Mouse (Mus musculus) intestine, embryonic 15.5 days (tissue): ENCODE measurements at regions not wholly inside any gene's neighbourhood (a gene's known extent, or its start where the extent isn't known, plus 50 kb on each side); places are given as distances from the start of the nearest gene placed in this dataset.

ENCODE experiments used
- ATAC-seq: fragments of 200-750 bp; cut with Nextera tagmentation; 2 replicates; pipeline ENCODE4 v1.8.0; 2017; ENCODE audit warnings: moderate TSS enrichment, moderate library complexity
- H3K27ac ChIP-seq: fragments of 300-500 bp; sonication (generic); 2 replicates; pipeline ENCODE4 v1.5.1; 2015; ENCODE audit warnings: mild to moderate bottlenecking, inconsistent platforms
- H3K27me3 ChIP-seq: fragments of 300-500 bp; sonication (generic); replicated peaks from 2 replicates; pipeline ENCODE4 v1.6.1; 2015; ENCODE audit warnings: inconsistent platforms
- H3K36me3 ChIP-seq: fragments of 300-500 bp; sonication (generic); 2 replicates; pipeline ENCODE4 v1.6.1; 2015; ENCODE audit warnings: inconsistent platforms
- H3K4me1 ChIP-seq: fragments of 300-500 bp; sonication (generic); replicated peaks from 2 replicates; pipeline ENCODE4 v1.6.1; 2015; ENCODE audit warnings: inconsistent platforms
- H3K4me2 ChIP-seq: fragments of 300-500 bp; sonication (generic); replicated peaks from 2 replicates; pipeline ENCODE4 v1.6.1; 2015; ENCODE audit warnings: mild to moderate bottlenecking, inconsistent platforms
- H3K4me3 ChIP-seq: fragments of 300-500 bp; sonication (generic); replicated peaks from 2 replicates; pipeline ENCODE4 v1.5.1; 2015; ENCODE audit warnings: inconsistent platforms
- H3K9ac ChIP-seq: fragments of 300-500 bp; sonication (generic); 2 replicates; pipeline ENCODE4 v1.6.1; 2015; ENCODE audit warnings: inconsistent platforms
- H3K9me3 ChIP-seq: fragments of 300-500 bp; sonication (generic); 2 replicates; pipeline ENCODE4 v1.6.1; 2016; ENCODE audit warnings: inconsistent platforms
- WGBS: fragments of 180-500 bp; shearing (Covaris S2); methylation state at CpG from one replicate; pipeline ENCODE4 v1.1.7; 2015; 5-methylcytosine and 5-hydroxymethylcytosine counted together

DNA sequence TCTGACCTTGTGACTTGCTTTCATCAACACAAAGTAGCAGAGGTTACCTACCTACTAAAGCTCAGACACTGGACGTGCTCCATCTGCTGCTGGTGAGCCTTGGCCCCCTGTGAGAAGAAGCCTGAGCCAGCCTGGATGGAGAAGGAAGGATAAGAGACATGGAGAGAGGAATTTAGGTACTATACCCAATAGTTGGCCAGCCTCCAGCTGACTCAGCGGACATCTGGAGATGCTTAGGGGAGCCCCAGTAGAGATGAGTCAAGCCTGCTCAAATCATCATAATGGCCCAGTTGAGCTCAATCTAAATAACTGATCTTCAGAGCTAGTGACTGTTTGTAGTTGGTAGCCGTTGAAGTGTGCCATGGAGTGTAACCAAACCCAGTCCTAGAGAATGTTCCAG lies 53.7 kb upstream of the Ripply2 start:
- H3K9me3 ChIP-seq: no peaks in the 10 kb centered on the region
- H3K9ac ChIP-seq: no peak overlapping the region
- no peaks in the 10 kb centered on the region for H3K36me3 ChIP-seq
- WGBS: 54% methylated on average over 3 of the region's 3 CpGs
- H3K27me3 ChIP-seq: no peaks in the 10 kb centered on the region
- no peak overlapping the region for H3K4me2 ChIP-seq
- ATAC-seq: no peak
- no peak overlapping the region for H3K4me3 ChIP-seq
- no peaks in the 10 kb centered on the region for H3K4me1 ChIP-seq
- no peak overlapping the region for H3K27ac ChIP-seq

DNA sequence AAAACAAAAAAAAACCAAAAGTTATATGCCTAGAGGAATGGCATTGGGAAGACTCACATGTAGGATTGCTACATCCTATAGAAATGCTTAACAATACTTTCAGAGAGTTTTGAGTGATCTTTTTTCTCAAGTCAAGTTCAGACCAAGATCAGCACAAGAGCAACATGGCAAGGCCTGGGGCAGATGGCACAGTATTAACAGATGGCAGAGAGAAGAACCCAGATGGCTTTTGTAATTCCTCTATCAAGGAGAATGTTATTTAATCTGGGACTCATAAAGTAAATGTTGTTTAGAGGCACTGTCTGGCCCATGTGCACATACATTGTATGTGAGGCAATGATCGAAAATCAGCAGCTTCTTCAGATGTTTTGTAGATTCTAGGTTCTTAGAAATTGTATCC lies 58.3 kb upstream of the Ripply2 start:
- H3K4me3 ChIP-seq: no peak overlapping the region
- no peak overlapping the region for H3K27ac ChIP-seq
- no peaks in the 10 kb centered on the region for H3K27me3 ChIP-seq
- H3K36me3 ChIP-seq: no peaks in the 10 kb centered on the region
- H3K9ac ChIP-seq: no peak overlapping the region
- H3K9me3 ChIP-seq: no peaks in the 10 kb centered on the region
- no peak overlapping the region for H3K4me2 ChIP-seq
- no peak for ATAC-seq
- no peaks in the 10 kb centered on the region for H3K4me1 ChIP-seq
- WGBS: 87% methylated on average over 1 of the region's 1 CpGs

DNA sequence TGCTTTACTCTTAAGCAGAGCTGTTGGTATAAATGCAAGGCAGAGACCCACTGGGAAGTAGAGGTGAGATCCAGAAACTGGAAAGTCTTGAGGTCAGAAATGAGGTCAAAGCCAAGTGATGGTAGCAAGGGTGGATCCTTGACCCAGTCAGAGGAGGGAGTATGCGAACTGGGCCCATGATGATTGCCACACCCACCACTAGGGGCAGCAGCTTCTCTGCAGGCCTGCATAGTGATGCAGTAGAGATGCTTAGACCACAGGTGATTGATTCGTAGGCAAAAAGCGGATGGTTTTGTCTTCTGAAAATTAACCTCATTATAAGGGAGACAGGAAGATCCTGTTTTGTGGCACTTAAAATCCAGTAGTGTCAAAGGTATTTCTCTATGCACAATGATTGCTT lies 59.6 kb upstream of the Ripply2 start:
- H3K27me3 ChIP-seq: no peaks in the 10 kb centered on the region
- H3K9me3 ChIP-seq: no peaks in the 10 kb centered on the region
- ATAC-seq: no peak
- no peak overlapping the region for H3K9ac ChIP-seq
- no peak overlapping the region for H3K4me2 ChIP-seq
- WGBS: 86% methylated on average over 3 of the region's 3 CpGs
- no peaks in the 10 kb centered on the region for H3K4me1 ChIP-seq
- no peaks in the 10 kb centered on the region for H3K36me3 ChIP-seq
- no peak overlapping the region for H3K27ac ChIP-seq
- H3K4me3 ChIP-seq: no peak overlapping the region

DNA sequence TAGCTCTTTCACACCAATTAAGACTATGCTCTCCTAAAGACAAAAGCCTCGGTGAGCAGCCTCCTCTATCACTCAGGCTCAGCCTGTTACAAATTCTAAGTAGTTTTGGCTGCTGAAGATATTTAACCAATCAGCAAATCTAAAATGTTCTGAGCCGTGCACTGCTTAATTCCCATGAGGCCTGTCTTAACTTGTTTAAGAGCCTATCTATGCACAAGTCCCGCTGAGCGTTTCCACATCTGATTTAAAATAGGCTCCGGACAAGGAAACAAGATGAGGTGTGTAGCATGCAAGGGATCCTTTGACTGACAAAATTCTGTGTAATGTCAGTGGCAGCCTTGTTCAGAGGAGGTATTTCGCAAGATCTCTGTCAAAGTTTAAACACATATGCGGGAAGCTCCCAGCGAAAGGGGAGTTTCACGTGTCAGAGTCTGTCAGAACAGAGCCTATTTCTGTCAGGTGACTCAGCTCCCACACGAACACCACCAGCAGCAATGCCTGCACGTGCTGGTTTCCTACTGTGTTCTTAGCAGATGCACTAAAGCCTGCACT lies 63.3 kb upstream of the Ripply2 start:
- Histone ChIP-seq H3K9me3 (no peaks in the 10 kb centered on the region), H3K4me1 (no peaks in the 10 kb centered on the region), H3K27ac (no peak overlapping the region), H3K36me3 (no peaks in the 10 kb centered on the region), H3K4me3 (no peak overlapping the region), H3K4me2 (no peak overlapping the region), H3K27me3 (no peaks in the 10 kb centered on the region), H3K9ac (no peak overlapping the region)
- 55% methylated on average over 11 of the region's 11 CpGs for WGBS
- ATAC-seq: peak; percentile 66

DNA sequence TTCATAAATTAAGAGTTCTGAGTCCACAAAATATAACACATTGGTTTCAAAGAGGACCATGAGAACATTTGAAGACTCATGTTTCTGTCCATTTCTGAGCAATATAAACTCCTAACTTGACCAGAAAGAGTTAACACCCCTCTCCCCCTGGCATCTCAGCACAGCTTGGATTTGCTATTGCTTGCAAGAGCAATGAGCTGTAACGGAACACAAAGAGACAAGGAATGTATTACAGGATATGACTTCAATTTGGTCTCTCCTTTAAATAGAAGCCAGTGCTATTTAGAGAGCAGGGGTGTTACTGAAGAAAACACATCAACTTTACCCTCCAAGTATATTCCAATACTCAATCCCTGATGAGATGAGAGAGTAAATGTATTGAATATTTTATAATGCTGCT lies 65.5 kb upstream of the Ripply2 start:
- 15% methylated on average over 1 of the region's 1 CpGs for WGBS

DNA sequence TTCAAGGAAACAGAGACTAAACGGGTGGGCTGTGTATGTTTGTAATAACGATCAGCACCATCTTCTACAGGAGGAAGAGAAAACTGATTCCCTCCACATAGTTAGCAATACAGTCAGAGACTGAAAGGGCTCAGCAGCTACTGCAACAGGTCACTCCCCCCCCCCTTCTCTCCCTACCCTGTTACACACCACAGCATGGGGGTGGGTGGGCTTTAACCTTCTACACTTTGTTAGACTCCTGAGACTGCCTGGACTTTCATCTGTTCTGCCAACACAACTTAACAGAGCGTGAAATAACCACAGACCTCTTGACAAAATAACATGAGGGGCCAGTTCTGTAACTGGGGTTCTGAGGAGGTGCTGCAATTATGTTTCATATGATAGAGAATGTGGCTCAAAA lies 50.7 kb upstream of the Snap91 start:
- no peaks in the 10 kb centered on the region for H3K4me1 ChIP-seq
- H3K9me3 ChIP-seq: no peaks in the 10 kb centered on the region
- H3K27me3 ChIP-seq: no peaks in the 10 kb centered on the region
- no peak overlapping the region for H3K27ac ChIP-seq
- H3K4me2 ChIP-seq: no peak overlapping the region
- no peak overlapping the region for H3K4me3 ChIP-seq
- WGBS: 41% methylated on average over 3 of the region's 3 CpGs
- no peaks in the 10 kb centered on the region for H3K36me3 ChIP-seq
- no peak for ATAC-seq
- no peak overlapping the region for H3K9ac ChIP-seq

More for the DNA sequence above, 65.5 kb upstream of the Ripply2 start:
- Histone ChIP-seq H3K4me1 (no peaks in the 10 kb centered on the region), H3K9ac (no peak overlapping the region), H3K4me3 (no peak overlapping the region), H3K27me3 (no peaks in the 10 kb centered on the region), H3K36me3 (no peaks in the 10 kb centered on the region), H3K9me3 (no peaks in the 10 kb centered on the region), H3K4me2 (no peak overlapping the region), H3K27ac (no peak overlapping the region)
- no peak for ATAC-seq
